Mouse (Mus musculus) embryo, embryonic 10.5 days (tissue): ENCODE data around the gene Invs.
A peak's percentile ranks its signal among the peaks of the same experiment; 100 is the strongest.

ENCODE experiments used
- DNase-seq: peaks from one replicate; pipeline ENCODE4 v3.0.0-alpha.2; 2015; ENCODE audit warnings: low spot score

The Invs gene

DNA sequence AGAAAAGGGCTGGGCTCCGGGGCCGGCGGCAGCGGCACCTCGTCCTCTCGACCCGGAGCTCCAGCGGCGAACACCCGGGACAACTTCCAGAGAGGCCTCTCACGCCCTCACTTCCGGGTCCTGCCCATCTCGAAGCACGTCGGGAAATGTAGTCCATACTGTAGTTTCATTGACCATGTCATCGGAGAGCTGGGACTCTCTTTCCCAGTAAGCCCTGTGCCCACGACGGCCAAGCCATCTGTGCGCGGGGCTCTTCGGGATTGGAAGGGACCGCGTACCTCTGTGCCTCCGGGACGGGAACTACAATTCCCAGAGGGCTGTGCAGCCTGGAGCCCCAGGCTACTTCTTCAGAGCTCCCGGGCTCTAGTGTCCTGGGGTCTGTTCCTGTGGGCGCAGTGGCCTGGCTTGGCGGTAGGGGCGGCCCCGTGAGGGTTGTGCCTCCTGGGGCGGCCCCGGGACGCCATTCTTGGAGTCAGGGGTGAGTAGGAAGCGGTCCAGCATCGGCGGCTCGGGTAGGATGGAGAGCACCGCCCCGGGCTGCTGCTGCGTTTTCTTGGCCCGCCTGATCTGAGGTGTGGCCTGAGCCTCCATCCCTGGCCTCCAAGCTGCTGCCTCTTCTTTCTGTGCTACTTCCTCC, at the start of gene Invs, which contains the start of gene Erp44:
Gene Invs (plus strand): TSS at position 263 of the 637 bp plus-strand sequence.
Gene Erp44 (minus strand): TSS at position 61 of the 637 bp plus-strand sequence.
- peak; percentile 99 for DNase-seq

DNA sequence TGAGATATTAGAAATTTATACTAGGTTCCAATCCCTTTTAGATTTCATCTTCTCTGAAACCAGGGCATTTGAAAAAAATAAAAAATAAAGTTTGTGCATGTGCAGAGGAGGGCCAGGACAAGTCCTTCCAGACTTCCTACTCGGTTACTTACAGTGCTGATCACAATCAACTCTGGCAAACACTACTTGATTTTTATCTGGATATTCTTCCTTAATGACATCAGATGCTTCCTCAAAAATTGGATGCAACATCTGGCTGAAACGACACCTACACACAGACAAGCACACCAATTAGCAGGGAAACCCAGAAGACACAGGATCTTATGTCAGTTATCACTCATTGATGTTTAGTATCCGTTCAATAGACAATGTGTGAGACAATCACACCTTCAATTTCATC, 42.8 kb upstream of the Invs start:
- DNase-seq: no peak

GRCm38 (mm10) chr4:48239046-48239445, 40.5 kb upstream of the Invs start:
- no peak for DNase-seq

GRCm38 (mm10) chr4:48242482-48242881, 37.1 kb upstream of the Invs start:
- no peak for DNase-seq

DNA sequence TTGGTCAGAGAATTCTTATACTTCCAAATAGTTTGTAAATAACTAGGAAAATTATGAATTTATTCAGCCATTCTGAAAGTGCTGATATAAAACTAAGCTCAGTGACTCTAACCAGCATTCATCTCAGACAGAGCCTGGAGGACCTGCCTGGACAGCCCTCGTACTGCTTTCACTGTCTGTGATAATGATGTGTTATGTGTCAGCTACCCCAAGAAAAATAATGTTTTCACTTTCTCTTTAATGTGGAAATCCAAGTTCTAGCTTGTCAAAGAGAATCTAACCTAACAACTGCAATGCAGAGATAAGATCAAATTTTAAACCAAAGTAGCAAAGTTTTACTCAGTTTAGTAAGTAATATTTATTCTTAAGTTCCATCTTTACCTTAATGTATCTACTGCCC, 35.8 kb upstream of the Invs start:
- DNase-seq: no peak

- DNase-seq: no peak
Measured at GRCm38 (mm10) chr4:48244280-48244679, 35.3 kb upstream of the Invs start.

DNA sequence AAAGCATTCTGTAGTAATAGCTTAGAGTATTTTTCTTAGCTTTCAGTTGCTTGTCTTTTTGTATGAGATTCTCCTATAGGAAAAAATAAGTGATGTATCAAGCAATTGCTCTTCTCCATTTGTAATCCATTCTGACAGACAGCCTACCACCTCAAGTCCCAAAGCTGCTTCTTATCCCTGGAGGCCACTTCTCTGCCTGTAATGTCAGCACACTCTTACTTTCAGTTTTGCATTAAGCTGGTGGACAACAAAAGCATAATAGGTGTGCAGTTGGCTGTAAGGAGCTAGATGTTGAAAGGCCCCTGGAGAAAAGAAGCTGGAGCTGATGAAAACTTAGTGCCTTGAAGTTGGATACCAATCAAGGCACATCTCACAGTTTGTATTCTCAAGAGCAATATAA, 26.3 kb upstream of the Invs start:
- DNase-seq: no peak

GRCm38 (mm10) chr4:48258045-48258444, 21.5 kb upstream of the Invs start:
- no peak for DNase-seq

DNA sequence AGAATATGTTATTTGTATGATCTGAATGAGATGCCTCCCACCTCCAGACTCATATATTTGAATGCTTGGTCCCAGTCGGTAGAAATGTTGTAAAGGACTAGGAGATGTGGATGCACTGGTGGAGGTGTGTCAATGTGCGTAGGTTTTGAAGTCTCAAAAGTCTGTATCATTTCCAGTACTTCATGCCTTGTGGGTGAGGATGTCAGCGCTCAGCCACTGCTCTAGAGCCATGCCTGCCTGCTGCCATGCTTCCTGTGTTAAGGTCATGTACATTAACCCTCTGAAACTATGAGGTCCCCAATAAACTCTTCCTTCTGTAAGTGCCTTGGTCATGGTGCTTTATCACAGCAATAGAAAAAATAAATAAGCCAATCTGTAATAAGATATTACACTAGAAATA, 11.9 kb upstream of the Invs start:
- no peak for DNase-seq

DNA sequence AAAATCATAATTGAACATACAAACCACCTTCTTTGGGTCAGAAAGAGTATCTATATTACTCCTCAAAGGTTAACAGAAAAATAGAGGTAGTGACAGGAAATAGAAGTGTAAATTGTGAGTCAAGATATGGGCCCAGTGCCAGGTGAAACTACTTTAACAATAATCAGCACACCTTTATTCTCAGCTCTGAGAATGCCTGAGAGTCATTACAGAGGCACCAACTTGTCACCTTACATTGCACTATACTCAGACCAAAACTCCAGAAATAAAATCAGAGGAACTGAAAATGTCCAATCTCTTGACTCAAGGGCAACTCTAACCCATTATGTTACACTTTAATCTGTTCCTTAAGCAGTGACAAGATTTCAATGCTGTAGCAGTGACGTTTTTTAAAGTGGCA, 11.4 kb upstream of the Invs start:
- DNase-seq: no peak

DNA sequence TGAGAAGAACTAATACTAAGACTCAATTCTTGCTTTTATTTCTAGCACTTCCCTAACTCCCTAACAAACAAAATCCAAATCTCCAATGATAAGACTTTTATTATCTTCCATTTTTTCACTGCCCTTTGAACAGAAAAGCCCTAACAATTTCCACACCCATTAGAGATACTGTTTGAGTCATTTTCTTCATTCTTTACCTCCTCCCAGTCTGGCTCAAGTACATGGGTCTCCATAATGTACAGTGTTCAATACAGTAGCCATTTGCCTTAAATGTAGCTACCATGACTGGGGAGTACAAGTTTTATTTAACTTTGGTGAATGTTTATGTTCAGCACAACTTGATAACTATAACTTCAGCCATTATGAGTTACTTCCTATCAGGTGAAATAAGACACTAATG, 9.0 kb upstream of the Invs start:
- DNase-seq: no peak

DNA sequence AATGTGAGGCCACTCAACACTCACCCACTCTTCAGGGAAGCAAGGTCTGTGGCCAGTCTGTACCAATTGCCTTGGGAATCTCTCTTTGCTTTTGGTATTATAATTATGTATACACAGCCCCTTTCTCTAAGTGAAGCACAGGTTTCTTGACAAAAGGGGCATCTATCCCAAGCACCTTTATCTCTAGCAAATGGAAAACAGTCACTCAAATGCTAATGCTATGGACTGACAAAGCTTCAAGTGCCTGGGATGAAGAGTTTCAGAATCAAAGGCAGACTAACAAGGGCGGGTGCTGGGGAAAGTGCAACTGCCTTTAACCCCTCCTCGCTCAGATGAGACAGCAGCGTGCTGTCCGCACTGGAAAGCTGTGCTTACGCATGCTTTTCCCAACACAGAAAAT, 7.7 kb upstream of the Invs start:
- DNase-seq: no peak

DNA sequence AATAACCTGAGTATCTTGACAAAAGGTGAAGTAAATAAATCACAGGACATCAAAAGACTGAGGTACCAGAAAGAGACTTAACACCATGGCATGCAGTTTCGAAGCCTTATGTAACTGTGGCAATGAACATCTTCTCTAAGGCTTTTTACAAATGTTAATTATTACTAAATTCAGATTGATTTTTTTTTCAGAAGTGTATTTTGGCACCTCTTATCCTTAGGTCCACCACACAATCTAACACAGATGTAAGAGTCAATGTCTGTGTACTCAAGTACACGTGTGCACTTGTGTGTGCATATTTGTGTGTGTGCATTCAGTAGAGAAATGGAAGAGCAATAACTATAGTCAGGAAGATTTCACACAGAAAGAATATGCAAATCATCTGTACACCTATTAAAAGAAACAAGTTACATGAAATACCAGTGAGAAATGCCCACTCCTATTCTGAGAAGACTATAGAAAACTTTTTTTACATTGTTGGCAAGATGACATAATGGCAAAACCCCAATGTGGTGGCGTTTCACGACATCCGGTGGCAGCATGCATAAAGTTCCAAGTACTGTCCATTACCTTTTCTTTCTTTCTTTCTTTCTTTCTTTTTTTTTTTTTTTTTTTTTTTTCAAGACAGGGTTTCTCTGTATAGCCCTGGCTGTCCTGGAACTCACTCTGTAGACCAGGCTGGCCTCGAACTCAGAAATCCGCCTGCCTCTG, 6.3 kb upstream of the Invs start:
- DNase-seq: no peak

GRCm38 (mm10) chr4:48275736-48276135, 3.8 kb upstream of the Invs start:
- no peak for DNase-seq

- DNase-seq: no peak
Measured at GRCm38 (mm10) chr4:48277011-48277410, 2.5 kb upstream of the Invs start.

DNA sequence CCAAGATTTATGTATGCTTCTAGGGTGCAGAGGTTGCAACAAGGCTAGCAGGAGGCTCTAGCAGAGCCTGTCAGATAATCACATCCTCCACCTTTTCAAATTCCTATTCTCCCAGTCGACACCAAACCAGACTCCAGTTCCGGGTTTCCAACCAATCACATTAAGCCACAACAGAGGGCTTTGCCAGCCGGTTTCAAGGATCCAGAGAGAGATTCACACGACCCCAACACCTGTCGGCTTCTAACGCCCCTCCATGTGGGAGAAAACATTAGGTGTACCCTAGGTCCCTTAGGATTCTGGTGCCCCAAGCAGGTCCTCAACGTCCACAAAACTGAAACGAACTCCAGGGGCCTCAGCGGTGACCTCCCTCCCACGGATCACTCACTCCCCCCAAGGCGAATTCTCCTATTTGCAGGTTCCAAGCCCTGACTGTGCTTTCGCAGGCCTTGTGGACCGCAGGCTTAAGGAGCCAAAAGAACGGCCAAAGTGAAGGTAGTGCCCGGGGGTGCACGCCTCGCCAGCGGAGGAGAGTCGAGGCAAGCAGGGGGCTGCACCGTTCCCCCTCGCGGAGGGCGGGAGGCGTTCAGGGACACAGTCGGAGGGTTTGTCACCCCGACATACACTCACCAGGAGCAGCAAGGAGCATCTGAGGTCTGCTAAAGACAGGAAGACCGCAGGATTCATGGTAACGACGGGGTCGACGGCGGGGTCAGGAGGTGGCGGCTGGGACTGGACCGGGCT, 633 bp upstream of the Invs start:
- DNase-seq: peak; percentile 67

- DNase-seq: no peak
Measured at GRCm38 (mm10) chr4:48281121-48281520, 1.6 kb downstream of the Invs start.

- peak; percentile 77 for DNase-seq
Measured at GRCm38 (mm10) chr4:48287086-48287757, 7.7 kb downstream of the Invs start.

DNA sequence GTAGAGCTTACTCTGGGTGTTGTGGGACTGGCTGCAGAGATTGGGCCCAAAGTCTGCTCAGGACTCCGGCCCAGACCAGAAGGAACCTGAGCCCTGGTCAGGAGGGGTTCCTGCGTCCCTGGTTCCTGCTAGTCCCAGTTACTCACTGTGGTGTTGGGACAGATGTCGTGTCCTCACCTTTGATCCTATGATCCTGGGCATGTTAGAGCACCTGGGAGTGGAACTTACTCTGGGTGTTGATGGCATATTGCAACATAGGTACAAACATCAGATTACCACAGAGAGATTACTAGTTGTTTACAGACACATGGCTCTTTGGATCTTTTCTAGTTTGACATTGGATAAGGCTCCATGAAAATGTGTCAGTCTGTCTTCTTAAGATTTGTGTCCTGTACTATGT, 35.3 kb downstream of the Invs start:
- DNase-seq: no peak

- no peak for DNase-seq
Measured at GRCm38 (mm10) chr4:48316036-48316435, 36.5 kb downstream of the Invs start.

DNA sequence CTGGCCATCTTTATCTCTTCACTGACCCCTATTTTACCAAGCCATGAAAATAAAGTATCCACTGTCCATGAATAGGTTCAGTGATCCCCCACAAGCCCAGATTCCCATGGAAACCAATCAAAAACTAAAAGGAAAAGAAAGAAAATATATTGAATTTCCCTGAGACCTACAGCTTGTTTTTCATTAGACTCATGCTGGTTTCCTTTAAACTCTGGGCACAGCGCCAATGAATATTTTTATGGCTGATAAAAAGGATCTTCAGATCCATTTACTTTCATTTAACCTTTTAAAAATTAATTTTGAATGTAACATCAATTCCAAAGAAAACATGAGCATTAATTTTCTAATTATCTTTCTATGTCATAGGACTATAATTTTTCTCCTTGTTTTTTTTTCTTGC, 41.7 kb downstream of the Invs start:
- DNase-seq: no peak

DNA sequence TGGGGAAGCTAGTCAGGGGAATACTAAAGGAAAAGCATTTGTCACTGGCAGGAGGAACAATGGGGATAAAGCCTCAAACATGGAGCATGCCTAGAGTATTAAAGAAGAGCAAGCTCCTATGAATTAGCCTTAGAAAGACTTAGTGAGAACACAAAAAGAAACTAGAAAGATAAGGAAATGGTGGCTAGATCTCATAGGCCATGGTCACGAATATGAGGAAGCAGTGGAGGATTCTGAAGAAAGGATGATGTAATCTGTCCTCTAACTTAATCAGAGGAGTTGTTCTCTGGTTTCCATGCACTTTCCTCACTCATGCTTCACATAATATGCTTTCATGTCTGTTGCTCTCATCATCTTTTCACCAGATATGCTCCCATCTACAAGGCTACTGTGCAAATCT, 42.5 kb downstream of the Invs start:
- DNase-seq: no peak

DNA sequence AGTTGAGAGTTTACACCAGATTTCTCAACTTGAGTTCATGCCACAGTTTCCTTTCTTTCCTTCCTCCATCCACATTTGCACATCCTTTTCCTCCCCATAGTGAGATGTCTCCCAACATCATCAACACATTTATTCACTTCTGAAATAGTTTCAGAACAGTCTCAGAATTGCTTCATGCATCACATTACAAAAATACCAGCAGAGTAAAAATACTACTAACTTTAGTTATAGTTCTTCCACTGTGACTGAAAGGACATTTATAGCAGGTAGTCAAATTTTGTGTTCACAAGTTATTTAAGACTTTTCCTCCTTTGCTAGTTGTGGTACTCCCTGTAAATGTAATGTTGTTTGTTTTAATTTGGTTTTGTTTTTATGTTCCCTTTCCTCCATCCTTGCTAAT, 47.6 kb downstream of the Invs start:
- DNase-seq: no peak
